Comparison of ENCODE assay signal across 13 mouse cellular contexts in genomic region chr3:51505465-51505864, GRCm38 (mm10). TPM values are rescaled to one million over a fixed set of nuclear protein-coding genes. Genes with fewer than 3 reads are reported as not detected.
DNase-seq lines count a peak whose midpoint lies in the region; ATAC-seq and TF ChIP-seq lines count a peak whose summit lies in the region.
"Had no signal": no experiment of that assay in that cellular context is flagged by ENCODE, and none has a peak within 500 bp of the region (broad histone marks: within the 10 kb centered on the region; RNA-seq: fewer than 3 reads in every experiment).

No protein-coding gene starts in this region.

- H3K4me1 ChIP-seq in lung, embryonic 14.5 days (ENCODE audit: insufficient read depth), result no peaks in the 10 kb centered on the region
- H3K4me1 ChIP-seq in lung, adult 2 months (ENCODE audit: control insufficient read depth, insufficient read depth, low read length), result no peaks in the 10 kb centered on the region
- peaks cover 5% of the 10 kb centered on the region for H3K4me1 ChIP-seq in olfactory bulb, adult 2 months (ENCODE audit: control insufficient read depth, insufficient read depth, low read length)
- H3K4me1 ChIP-seq: limb, embryonic 12.5 days had no signal

- H3K9ac ChIP-seq in lung, embryonic 14.5 days, result no peak overlapping the region
- H3K9ac ChIP-seq: limb, embryonic 12.5 days had no signal

- no peak overlapping the region for H3K27ac ChIP-seq in lung, embryonic 14.5 days (ENCODE audit: low read depth)
- peak overlapping the region; percentile 50; the same call in 1 of the 2 replicates for H3K27ac ChIP-seq in olfactory bulb, adult 2 months (ENCODE audit: insufficient read depth, low read depth, low read length)
- H3K27ac ChIP-seq: limb, embryonic 12.5 days had no signal

- peak; percentile 24 for DNase-seq in lung, embryonic 14.5 days
- no peak for DNase-seq in lung, adult 2 months
- peak; percentile 46 for DNase-seq in embryo, embryonic 9.5 days (ENCODE audit: extremely low spot score)
- DNase-seq in kidney, postnatal 10 days, result peak; percentile 39
- no peak for DNase-seq in heart, adult 9 months (ENCODE audit: low spot score in 2 of 2)
- DNase-seq in right cerebral cortex, adult 2 months (ENCODE audit: low spot score in 2 of 2), result no peak
- DNase-seq: cerebellum, adult 11 months; spleen, adult 18-20 months; thymus, postnatal 36 days had no signal

- H3K4me3 ChIP-seq in lung, embryonic 14.5 days (ENCODE audit: low read depth, low read length), result no peak overlapping the region
- no peak overlapping the region for H3K4me3 ChIP-seq in lung, adult 2 months (replicated peaks; ENCODE audit: extremely low read depth, low read depth, low read length)
- no peak overlapping the region for H3K4me3 ChIP-seq in olfactory bulb, adult 2 months (ENCODE audit: insufficient read depth, low read depth, low read length)
- H3K4me3 ChIP-seq: limb, embryonic 12.5 days; megakaryocyte, embryonic 14.5 days had no signal

- 56% methylated on average over 19 of the region's 19 CpGs for WGBS in lung, embryonic 14.5 days
- WGBS in lung, adult 2 months, result 59% methylated on average over 19 of the region's 19 CpGs
- whole genome bisulfite sequencing in olfactory bulb, adult 2 months, result 55% methylated on average over 19 of the region's 19 CpGs

- no peak for TF ChIP-seq CTCF in lung, embryonic 14.5 days (IDR thresholded peaks at IDR 0.05; ENCODE audit: low read depth)
- TF ChIP-seq CTCF in lung, adult 2 months (IDR thresholded peaks at IDR 0.05; ENCODE audit: insufficient read depth, low read length), result no peak
- no peak for TF ChIP-seq CTCF in olfactory bulb, adult 2 months (IDR thresholded peaks at IDR 0.05; ENCODE audit: insufficient read depth, low read depth, low read length)

- H3K9me3 ChIP-seq in lung, embryonic 14.5 days (ENCODE audit: low read depth, low read length), result no peaks in the 10 kb centered on the region
- H3K9me3 ChIP-seq: limb, embryonic 12.5 days; megakaryocyte, embryonic 14.5 days had no signal

- no peak overlapping the region for H3K4me2 ChIP-seq in lung, embryonic 14.5 days
- H3K4me2 ChIP-seq: limb, embryonic 12.5 days had no signal

- no peak for TF ChIP-seq POLR2A in lung, adult 2 months (IDR thresholded peaks at IDR 0.05; ENCODE audit: borderline replicate concordance, extremely low read depth, low read depth, low read length)
- no peak for TF ChIP-seq POLR2A in olfactory bulb, adult 2 months (IDR thresholded peaks at IDR 0.05; ENCODE audit: insufficient read depth, low read depth, low read length)

- no peaks in the 10 kb centered on the region for H3K27me3 ChIP-seq in lung, embryonic 14.5 days (ENCODE audit: insufficient read depth, low read length)
- H3K27me3 ChIP-seq: limb, embryonic 12.5 days had no signal

- ATAC-seq in lung, embryonic 14.5 days (ENCODE audit: insufficient read depth), result no peak
- ATAC-seq: forebrain, embryonic 16.5 days had no signal

- no peaks in the 10 kb centered on the region for H3K36me3 ChIP-seq in lung, embryonic 14.5 days (ENCODE audit: insufficient read depth)
- H3K36me3 ChIP-seq: limb, embryonic 12.5 days had no signal

RNA-seq across cellular contexts. Expression of gene Rab33b, which starts 21.7 kb away (rescaled TPM):
- polyA plus RNA-seq in lung, embryonic 14.5 days (2014; fragmentation: Nextera tagmentation; extraction: Ambion mirVana), result 17.8 and 21.3 TPM in 2 replicates
- 12.9 and 16.6 TPM in 2 replicates for polyA plus RNA-seq in lung, adult 2 months (2012; rRNA removed)
- polyA plus RNA-seq in olfactory bulb, adult 2 months (2012; ENCODE audit: insufficient read depth, insufficient read length, low replicate concordance, missing spikeins), result not detected in 2 replicates

RNA-seq across cellular contexts. Expression of gene Setd7, which starts 55.2 kb away (rescaled TPM):
- 4.3 and 4.5 TPM in 2 replicates for polyA plus RNA-seq in lung, embryonic 14.5 days (2014; fragmentation: Nextera tagmentation; extraction: Ambion mirVana)
- 16.8 and 23.5 TPM in 2 replicates for polyA plus RNA-seq in lung, adult 2 months (2012; rRNA removed)
- 388 TPM in 1 of 2 replicates, not detected in the other for polyA plus RNA-seq in olfactory bulb, adult 2 months (2012; ENCODE audit: insufficient read depth, insufficient read length, low replicate concordance, missing spikeins)

Comparison
In these comparisons a context has a peak if more than half of its experiments do, and no peak if none do; other contexts are left out.
1. DNase-seq: peak in lung, embryonic 14.5 days (single experiment), embryo, embryonic 9.5 days (single experiment) and kidney, postnatal 10 days (single experiment); none in lung, adult 2 months (single experiment), heart, adult 9 months (0 of 2) and right cerebral cortex, adult 2 months (0 of 2).